Comparison of ENCODE assay signal across 9 mouse cellular contexts in genomic region chr6:73368836-73369141, GRCm38 (mm10).
DNase-seq lines count a peak whose midpoint lies in the region; ATAC-seq lines count a peak whose summit lies in the region.
"Had no signal": no experiment of that assay in that cellular context is flagged by ENCODE, and none has a peak within 500 bp of the region (broad histone marks: within the 10 kb centered on the region; RNA-seq: fewer than 3 reads in every experiment).

No protein-coding gene starts in this region.

- no peak overlapping the region for H3K9ac ChIP-seq in liver, embryonic 12.5 days
- H3K9ac ChIP-seq in intestine, embryonic 15.5 days, result no peak overlapping the region
- H3K9ac ChIP-seq in stomach, embryonic 14.5 days (replicated peaks; ENCODE audit: low read depth, low read length), result no peak overlapping the region

- H3K4me1 ChIP-seq in liver, embryonic 12.5 days, result no peaks in the 10 kb centered on the region
- H3K4me1 ChIP-seq in intestine, embryonic 15.5 days (replicated peaks), result no peaks in the 10 kb centered on the region
- 0 out of 2 replicates have a peak, but pooled peaks cover 3% of the 10 kb centered on the region for H3K4me1 ChIP-seq in stomach, embryonic 14.5 days (ENCODE audit: control insufficient read depth, insufficient read depth, low read length)

- peak; percentile 30 for DNase-seq in heart, adult 11 months
- no peak for DNase-seq in heart, postnatal 14 days
- DNase-seq in liver, result no peak
- no peak for DNase-seq in c-Kit-positive CD71-positive TER-119-positive erythroid progenitor cells, embryonic 14.5 days (ENCODE audit: low spot score)
- DNase-seq in adrenal gland, postnatal 4 days (ENCODE audit: low spot score in 2 of 2), result no peak

- peak overlapping the region; percentile 3; the same call in 1 of the 2 replicates for H3K4me2 ChIP-seq in liver, embryonic 12.5 days
- peak overlapping the region; percentile 42 for H3K4me2 ChIP-seq in intestine, embryonic 15.5 days (replicated peaks)
- H3K4me2 ChIP-seq in stomach, embryonic 14.5 days (replicated peaks; ENCODE audit: low read depth, low read length), result peak overlapping the region; percentile 31

- H3K36me3 ChIP-seq in liver, embryonic 12.5 days, result no peaks in the 10 kb centered on the region
- no peaks in the 10 kb centered on the region for H3K36me3 ChIP-seq in intestine, embryonic 15.5 days
- H3K36me3 ChIP-seq in stomach, embryonic 14.5 days (ENCODE audit: control insufficient read depth, insufficient read depth, low read length), result no peaks in the 10 kb centered on the region

- H3K27ac ChIP-seq in liver, embryonic 12.5 days, result no peak overlapping the region
- H3K27ac ChIP-seq in intestine, embryonic 15.5 days, result no peak overlapping the region
- no peak overlapping the region for H3K27ac ChIP-seq in stomach, embryonic 14.5 days (ENCODE audit: low read length)
- H3K27ac ChIP-seq: macrophage had no signal

- ATAC-seq in liver, embryonic 12.5 days, result no peak
- no peak for ATAC-seq in intestine, embryonic 15.5 days
- no peak for ATAC-seq in stomach, embryonic 14.5 days (ENCODE audit: insufficient number of reproducible peaks, insufficient read depth, low FRiP score, low read depth)

- 27% methylated on average over 6 of the region's 6 CpGs for WGBS in liver, embryonic 12.5 days (ENCODE audit: insufficient replicate concordance)
- 20% methylated on average over 6 of the region's 6 CpGs for WGBS in intestine, embryonic 15.5 days
- WGBS in stomach, embryonic 14.5 days, result 12% methylated on average over 6 of the region's 6 CpGs

- no peak overlapping the region for H3K4me3 ChIP-seq in liver, embryonic 12.5 days
- no peak overlapping the region for H3K4me3 ChIP-seq in intestine, embryonic 15.5 days (replicated peaks)
- peak overlapping the region; percentile 5 for H3K4me3 ChIP-seq in stomach, embryonic 14.5 days (ENCODE audit: low read depth, low read length)

- intact Hi-C loops in heart, postnatal 14 days (cut with DNase I), result no loop called here

- no peaks in the 10 kb centered on the region for H3K9me3 ChIP-seq in liver, embryonic 12.5 days (replicated peaks)
- H3K9me3 ChIP-seq in intestine, embryonic 15.5 days, result no peaks in the 10 kb centered on the region
- H3K9me3 ChIP-seq in stomach, embryonic 14.5 days (ENCODE audit: control insufficient read depth, low read depth, low read length), result no peaks in the 10 kb centered on the region

- peaks cover 15% of the 10 kb centered on the region; the same call in 1 of the 2 replicates for H3K27me3 ChIP-seq in liver, embryonic 12.5 days (replicated peaks)
- no peaks in the 10 kb centered on the region; the same call in 1 of the 2 replicates for H3K27me3 ChIP-seq in intestine, embryonic 15.5 days (replicated peaks)
- H3K27me3 ChIP-seq in stomach, embryonic 14.5 days (ENCODE audit: control insufficient read depth, insufficient read depth, low read length), result 0 out of 2 replicates have a peak, but pooled peaks cover 6% of the 10 kb centered on the region
